Mouse (Mus musculus): Measurements from ENCODE around the gene Cbl. TPM values are rescaled to one million over a fixed set of nuclear protein-coding genes. Genes with fewer than 3 reads are reported as not detected.
A peak's percentile ranks its signal among the peaks of the same experiment; 100 is the strongest.

Gene Cbl
- polyA plus RNA-seq, 1 experiment from 2014 or later, result 12.7 TPM

GRCm38 (mm10) chr9:44251314-44251713 lies 17.5 kb upstream of the Cbl start, which contains the start of gene Pdzd3:
Gene Pdzd3 (minus strand): TSS chr9:44251471.
- Histone ChIP-seq H3K9me3 (ENCODE audit: control insufficient read depth, low read length) (no peaks in the 10 kb centered on the region), H3K4me2 (ENCODE audit: low read length) (no peak within 1 kb of the TSS)
- ATAC-seq (ENCODE audit: insufficient number of reproducible peaks, insufficient read depth, low FRiP score, low read depth), result no peak

GRCm38 (mm10) chr9:44250445-44250844 lies 16.6 kb upstream of the Cbl start:
- H3K36me3 ChIP-seq (ENCODE audit: control insufficient read depth, insufficient read depth, low read length), result 0 out of 2 replicates have a peak, but pooled peaks cover 2% of the 10 kb centered on the region

More at GRCm38 (mm10) chr9:44251314-44251713, 17.5 kb upstream of the Cbl start, which contains the start of gene Pdzd3:
- 70% methylated on average over 10 of the region's 10 CpGs for WGBS
- Histone ChIP-seq H3K9ac (ENCODE audit: low read length) (no peak within 1 kb of the TSS), H3K4me1 (ENCODE audit: control insufficient read depth in 2 of 2, insufficient read depth in 2 of 2, low read length in 2 of 2) (peaks cover 5 to 19% of the 10 kb centered on the region in 2 experiments; a peak in 3 of 4 replicates), H3K36me3 (ENCODE audit: control insufficient read depth, insufficient read depth, low read length) (0 out of 2 replicates have a peak, but pooled peaks cover 2% of the 10 kb centered on the region), H3K27ac (replicated peaks in 1 of 2; ENCODE audit: control insufficient read depth in 1 of 2, insufficient read depth in 1 of 2, low read depth in 2 of 2, low read length in 2 of 2) (no peak within 1 kb of the TSS), H3K27me3 (ENCODE audit: control insufficient read depth, insufficient read depth, low read length) (peaks cover 8% of the 10 kb centered on the region; the same call in 1 of the 2 replicates), H3K4me3 (ENCODE audit: control insufficient read depth in 1 of 2, insufficient read depth in 1 of 2, low read depth in 1 of 2, low read length in 2 of 2) (no peak within 1 kb of the TSS)

GRCm38 (mm10) chr9:44249181-44250146 lies 15.6 kb upstream of the Cbl start:
- 38% methylated on average over 26 of the region's 26 CpGs for WGBS
- Histone ChIP-seq H3K4me1 (ENCODE audit: control insufficient read depth in 2 of 2, insufficient read depth in 2 of 2, low read length in 2 of 2) (peaks cover 0 to 11% of the 10 kb centered on the region in 2 experiments; a peak in 2 of 4 replicates), H3K27me3 (ENCODE audit: control insufficient read depth, insufficient read depth, low read length) (peaks cover 8% of the 10 kb centered on the region; the same call in 1 of the 2 replicates), H3K36me3 (ENCODE audit: control insufficient read depth, insufficient read depth, low read length) (0 out of 2 replicates have a peak, but pooled peaks cover 2% of the 10 kb centered on the region), H3K9ac (ENCODE audit: low read length) (peak overlapping the region; percentile 38; the same call in 1 of the 2 replicates), H3K9me3 (ENCODE audit: control insufficient read depth, low read length) (no peaks in the 10 kb centered on the region), H3K4me3 (ENCODE audit: control insufficient read depth in 1 of 2, insufficient read depth in 1 of 2, low read depth in 1 of 2, low read length in 2 of 2) (no peak overlapping the region), H3K4me2 (ENCODE audit: low read length) (peak overlapping the region; percentile 52), H3K27ac (replicated peaks in 1 of 2; ENCODE audit: control insufficient read depth in 1 of 2, insufficient read depth in 1 of 2, low read depth in 2 of 2, low read length in 2 of 2) (no peak overlapping the region)
- ATAC-seq (ENCODE audit: insufficient number of reproducible peaks, insufficient read depth, low FRiP score, low read depth), result no peak

More at GRCm38 (mm10) chr9:44250445-44250844, 16.6 kb upstream of the Cbl start:
- Histone ChIP-seq H3K9ac (ENCODE audit: low read length) (no peak overlapping the region), H3K27me3 (ENCODE audit: control insufficient read depth, insufficient read depth, low read length) (peaks cover 8% of the 10 kb centered on the region; the same call in 1 of the 2 replicates), H3K9me3 (ENCODE audit: control insufficient read depth, low read length) (no peaks in the 10 kb centered on the region), H3K4me3 (ENCODE audit: control insufficient read depth in 1 of 2, insufficient read depth in 1 of 2, low read depth in 1 of 2, low read length in 2 of 2) (no peak overlapping the region), H3K27ac (replicated peaks in 1 of 2; ENCODE audit: control insufficient read depth in 1 of 2, insufficient read depth in 1 of 2, low read depth in 2 of 2, low read length in 2 of 2) (no peak overlapping the region), H3K4me2 (ENCODE audit: low read length) (no peak overlapping the region), H3K4me1 (ENCODE audit: control insufficient read depth in 2 of 2, insufficient read depth in 2 of 2, low read length in 2 of 2) (peaks cover 5 to 19% of the 10 kb centered on the region in 2 experiments; a peak in 3 of 4 replicates)
- 50% methylated on average over 4 of the region's 4 CpGs for WGBS
- ATAC-seq (ENCODE audit: insufficient number of reproducible peaks, insufficient read depth, low FRiP score, low read depth), result no peak

GRCm38 (mm10) chr9:44247907-44248306 lies 14.1 kb upstream of the Cbl start:
- Histone ChIP-seq H3K36me3 (ENCODE audit: control insufficient read depth, insufficient read depth, low read length) (0 out of 2 replicates have a peak, but pooled peaks cover 2% of the 10 kb centered on the region), H3K4me2 (ENCODE audit: low read length) (no peak overlapping the region), H3K9me3 (ENCODE audit: control insufficient read depth, low read length) (no peaks in the 10 kb centered on the region), H3K27ac (replicated peaks in 1 of 2; ENCODE audit: control insufficient read depth in 1 of 2, insufficient read depth in 1 of 2, low read depth in 2 of 2, low read length in 2 of 2) (no peak overlapping the region), H3K4me3 (ENCODE audit: control insufficient read depth in 1 of 2, insufficient read depth in 1 of 2, low read depth in 1 of 2, low read length in 2 of 2) (no peak overlapping the region), H3K4me1 (ENCODE audit: control insufficient read depth in 2 of 2, insufficient read depth in 2 of 2, low read length in 2 of 2) (peaks cover 0 to 9% of the 10 kb centered on the region in 2 experiments; a peak in 2 of 4 replicates), H3K27me3 (ENCODE audit: control insufficient read depth, insufficient read depth, low read length) (peaks cover 8% of the 10 kb centered on the region; the same call in 1 of the 2 replicates), H3K9ac (ENCODE audit: low read length) (no peak overlapping the region)
- no peak for ATAC-seq (ENCODE audit: insufficient number of reproducible peaks, insufficient read depth, low FRiP score, low read depth)
- WGBS, result 66% methylated on average over 6 of the region's 6 CpGs

GRCm38 (mm10) chr9:44243621-44244020 lies 9.8 kb upstream of the Cbl start:
- Histone ChIP-seq H3K4me2 (ENCODE audit: low read length) (no peak overlapping the region), H3K36me3 (ENCODE audit: control insufficient read depth, insufficient read depth, low read length) (no peaks in the 10 kb centered on the region), H3K27ac (replicated peaks in 1 of 2; ENCODE audit: control insufficient read depth in 1 of 2, insufficient read depth in 1 of 2, low read depth in 2 of 2, low read length in 2 of 2) (no peak overlapping the region), H3K27me3 (ENCODE audit: control insufficient read depth, insufficient read depth, low read length) (0 out of 2 replicates have a peak, but pooled peaks cover 5% of the 10 kb centered on the region), H3K4me1 (ENCODE audit: control insufficient read depth in 2 of 2, insufficient read depth in 2 of 2, low read length in 2 of 2) (no peaks in the 10 kb centered on the region), H3K9ac (ENCODE audit: low read length) (no peak overlapping the region), H3K9me3 (ENCODE audit: control insufficient read depth, low read length) (no peaks in the 10 kb centered on the region), H3K4me3 (ENCODE audit: control insufficient read depth in 1 of 2, insufficient read depth in 1 of 2, low read depth in 1 of 2, low read length in 2 of 2) (no peak overlapping the region)
- 43% methylated on average over 2 of the region's 2 CpGs for WGBS
- no peak for ATAC-seq (ENCODE audit: insufficient number of reproducible peaks, insufficient read depth, low FRiP score, low read depth)

- H3K36me3 ChIP-seq (ENCODE audit: control insufficient read depth, insufficient read depth, low read length), result no peaks in the 10 kb centered on the region
- H3K27ac ChIP-seq (replicated peaks in 1 of 2; ENCODE audit: control insufficient read depth in 1 of 2, insufficient read depth in 1 of 2, low read depth in 2 of 2, low read length in 2 of 2), result no peak overlapping the region
- no peaks in the 10 kb centered on the region for H3K27me3 ChIP-seq (ENCODE audit: control insufficient read depth, insufficient read depth, low read length)
- ATAC-seq (ENCODE audit: insufficient number of reproducible peaks, insufficient read depth, low FRiP score, low read depth), result no peak
- H3K4me1 ChIP-seq (ENCODE audit: control insufficient read depth in 2 of 2, insufficient read depth in 2 of 2, low read length in 2 of 2), result no peaks in the 10 kb centered on the region
- no peak overlapping the region for H3K4me2 ChIP-seq (ENCODE audit: low read length)
- no peak overlapping the region for H3K9ac ChIP-seq (ENCODE audit: low read length)
- no peaks in the 10 kb centered on the region for H3K9me3 ChIP-seq (ENCODE audit: control insufficient read depth, low read length)
- H3K4me3 ChIP-seq (ENCODE audit: control insufficient read depth in 1 of 2, insufficient read depth in 1 of 2, low read depth in 1 of 2, low read length in 2 of 2), result no peak overlapping the region
- 55% methylated on average over 9 of the region's 9 CpGs for WGBS
These were observed 7.6 kb upstream of the Cbl start for GRCm38 (mm10) chr9:44241418-44241817.

- Histone ChIP-seq H3K9ac (ENCODE audit: low read length) (no peak overlapping the region), H3K4me1 (ENCODE audit: control insufficient read depth in 2 of 2, insufficient read depth in 2 of 2, low read length in 2 of 2) (no peaks in the 10 kb centered on the region), H3K4me2 (ENCODE audit: low read length) (no peak overlapping the region), H3K4me3 (ENCODE audit: control insufficient read depth in 1 of 2, insufficient read depth in 1 of 2, low read depth in 1 of 2, low read length in 2 of 2) (no peak overlapping the region), H3K9me3 (ENCODE audit: control insufficient read depth, low read length) (no peaks in the 10 kb centered on the region), H3K36me3 (ENCODE audit: control insufficient read depth, insufficient read depth, low read length) (no peaks in the 10 kb centered on the region), H3K27ac (replicated peaks in 1 of 2; ENCODE audit: control insufficient read depth in 1 of 2, insufficient read depth in 1 of 2, low read depth in 2 of 2, low read length in 2 of 2) (no peak overlapping the region), H3K27me3 (ENCODE audit: control insufficient read depth, insufficient read depth, low read length) (no peaks in the 10 kb centered on the region)
- WGBS, result 56% methylated on average over 5 of the region's 5 CpGs
- no peak for ATAC-seq (ENCODE audit: insufficient number of reproducible peaks, insufficient read depth, low FRiP score, low read depth)
These were observed 7.1 kb upstream of the Cbl start for GRCm38 (mm10) chr9:44240911-44241310.
